Mouse (Mus musculus): Measurements from ENCODE around the gene Hdgfl1.

The Hdgfl1 gene

DNA sequence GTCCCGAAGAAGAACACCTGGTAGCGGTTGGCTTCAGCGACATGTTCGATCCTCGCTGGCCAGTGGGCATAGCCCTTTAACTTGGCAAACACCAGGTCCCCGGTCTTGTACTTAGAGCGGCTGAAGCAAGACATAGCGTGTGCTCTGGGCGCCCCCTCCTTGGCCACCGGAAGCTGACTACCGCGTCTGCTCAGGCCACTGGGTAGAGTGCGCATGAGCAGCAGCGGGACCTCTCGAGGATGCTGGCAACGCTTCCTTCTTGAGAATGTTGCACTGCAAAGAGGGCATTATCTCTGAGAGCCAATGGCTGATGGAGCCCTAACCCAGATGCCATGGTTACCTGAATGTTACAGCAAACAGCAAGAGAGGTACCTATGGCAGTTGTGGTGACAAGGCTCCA lies at the start of gene Hdgfl1:
Hdgfl1 (minus strand) TSS at position 211 of the 400 bp plus-strand sequence.
- 97% methylated on average over 16 of the region's 16 CpGs for WGBS

DNA sequence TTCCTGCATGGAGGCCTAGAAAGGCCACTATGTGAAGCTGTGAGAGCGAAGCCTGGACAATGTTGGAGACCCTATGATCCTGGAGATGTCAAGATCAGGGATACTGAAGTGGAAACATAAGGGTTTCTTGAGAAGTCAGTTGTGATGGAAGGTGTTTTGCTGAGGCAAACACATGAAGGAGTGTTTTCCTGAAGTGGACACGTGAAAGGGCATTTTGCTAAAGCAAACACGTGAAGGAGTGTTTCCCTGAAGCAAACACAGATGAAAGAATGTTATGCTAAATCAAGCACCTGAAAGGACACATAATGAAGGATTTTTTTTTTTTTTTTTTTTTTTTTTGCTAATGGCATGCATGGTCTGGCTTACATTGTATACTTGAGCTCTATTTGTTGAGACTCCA lies 25.5 kb upstream of the Hdgfl1 start:
- 91% methylated on average over 3 of the region's 3 CpGs for WGBS

DNA sequence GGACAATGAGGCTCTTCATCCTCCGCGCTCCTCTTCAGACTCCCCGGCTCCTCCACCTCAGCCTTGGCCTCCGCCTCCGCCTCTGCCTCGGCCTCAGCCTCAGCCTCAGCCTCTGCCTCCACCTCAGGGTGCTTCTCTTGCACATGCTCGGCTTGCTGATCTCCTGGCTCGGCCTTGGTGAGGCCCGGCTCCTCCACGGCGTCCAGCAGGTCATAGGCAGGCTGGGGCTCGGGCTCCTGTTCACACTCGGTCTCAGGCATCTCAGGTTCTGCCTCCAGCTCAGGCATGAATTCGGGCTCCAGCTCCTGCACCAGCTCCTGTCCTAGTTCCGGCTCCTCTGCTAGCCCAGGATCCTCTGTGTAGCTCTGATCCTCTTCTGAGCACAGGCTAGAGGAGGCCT lies 541 bp downstream of the Hdgfl1 start:
- 97% methylated on average over 15 of the region's 15 CpGs for WGBS

DNA sequence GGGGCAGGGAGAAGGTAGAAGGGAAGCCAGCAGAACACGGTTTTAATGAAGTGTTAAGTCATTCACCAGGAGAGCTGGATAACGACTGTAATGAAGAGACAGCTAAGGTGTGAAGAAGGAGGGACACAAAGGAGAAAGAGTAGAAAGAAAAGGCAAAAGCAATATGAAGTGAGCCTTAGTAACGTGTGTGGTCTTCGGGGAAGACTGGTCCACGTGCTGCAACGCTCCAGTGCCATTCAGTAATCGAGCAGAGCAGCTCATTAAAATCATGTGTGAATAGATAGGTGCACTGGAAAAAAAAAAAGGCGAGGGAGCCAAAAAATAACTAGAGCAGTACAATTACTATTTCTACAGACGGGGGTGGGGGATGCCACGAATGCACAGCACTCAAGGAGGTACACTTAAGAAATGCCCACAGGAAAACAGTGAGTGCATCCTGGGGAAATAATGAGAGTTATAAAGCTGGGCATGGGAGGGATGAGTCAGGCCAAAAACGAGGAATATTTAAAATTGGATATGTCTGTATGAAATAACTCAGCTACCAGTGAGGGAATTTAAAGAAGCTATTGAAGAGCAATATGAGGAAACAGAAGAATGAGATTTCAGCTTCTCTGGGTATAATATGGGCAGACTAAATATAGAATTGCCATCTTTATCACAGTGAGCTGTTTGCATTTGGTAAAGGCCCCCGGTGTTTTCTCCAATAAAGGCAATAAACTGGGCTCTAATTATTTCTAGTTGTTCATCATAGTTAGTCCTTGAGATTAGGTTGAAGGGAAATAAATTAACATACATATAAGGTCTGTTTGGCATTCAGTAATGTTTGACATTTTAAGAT lies 7.8 kb downstream of the Hdgfl1 start:
- 40% methylated on average over 12 of the region's 12 CpGs for WGBS

DNA sequence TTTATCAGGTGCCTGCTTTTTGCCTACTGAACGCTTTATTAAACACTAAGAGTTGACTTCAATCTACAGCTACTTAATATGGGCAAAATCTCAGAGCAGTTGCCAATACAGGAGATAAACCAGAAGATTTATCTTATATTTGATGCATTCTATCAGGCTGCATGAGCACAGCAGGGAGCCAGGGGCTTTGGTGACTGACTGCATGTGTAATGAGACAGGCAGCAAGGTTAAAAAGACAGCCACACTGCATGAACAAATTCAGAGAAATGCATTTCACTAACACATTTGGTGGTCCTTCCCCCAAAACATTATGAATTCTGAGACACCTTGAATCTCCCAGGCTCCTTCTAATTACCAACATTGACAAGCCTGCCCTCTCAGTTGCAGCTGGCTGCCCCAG lies 17.6 kb downstream of the Hdgfl1 start:
- 98% methylated on average over 1 of the region's 1 CpGs for WGBS

DNA sequence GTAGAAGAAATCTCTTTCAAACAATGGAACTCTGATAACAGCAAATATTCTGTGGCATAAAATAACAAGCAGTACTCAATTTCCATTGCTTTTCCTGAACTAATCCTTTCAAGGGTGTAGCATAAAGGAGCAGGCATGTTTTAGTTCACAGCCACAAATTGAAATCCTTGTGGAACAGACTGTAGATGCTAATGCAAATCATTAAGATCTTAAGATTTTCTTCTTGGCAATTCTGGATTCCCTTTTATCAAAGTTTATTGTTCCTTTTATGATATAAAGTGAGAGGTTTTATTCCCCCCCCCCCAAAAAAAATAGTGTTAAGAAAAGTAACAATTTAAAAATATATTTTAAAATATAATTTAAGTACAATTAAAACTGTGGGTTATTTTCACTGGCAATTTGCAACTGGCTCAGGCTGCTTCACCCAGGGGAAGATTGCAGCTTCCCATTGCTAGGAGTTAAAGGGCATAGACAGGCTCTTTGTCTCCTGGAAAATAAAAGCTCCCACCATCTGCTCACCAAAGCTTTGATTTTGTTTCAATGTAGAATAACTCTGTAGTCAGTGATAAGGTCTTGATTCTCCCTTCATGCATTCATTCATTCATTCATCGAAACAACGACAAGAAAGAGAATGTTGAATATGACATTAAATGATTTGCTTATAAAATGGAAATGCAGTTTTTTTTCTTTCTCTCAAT lies 24.1 kb downstream of the Hdgfl1 start:
- 60% methylated on average over 2 of the region's 2 CpGs for WGBS

DNA sequence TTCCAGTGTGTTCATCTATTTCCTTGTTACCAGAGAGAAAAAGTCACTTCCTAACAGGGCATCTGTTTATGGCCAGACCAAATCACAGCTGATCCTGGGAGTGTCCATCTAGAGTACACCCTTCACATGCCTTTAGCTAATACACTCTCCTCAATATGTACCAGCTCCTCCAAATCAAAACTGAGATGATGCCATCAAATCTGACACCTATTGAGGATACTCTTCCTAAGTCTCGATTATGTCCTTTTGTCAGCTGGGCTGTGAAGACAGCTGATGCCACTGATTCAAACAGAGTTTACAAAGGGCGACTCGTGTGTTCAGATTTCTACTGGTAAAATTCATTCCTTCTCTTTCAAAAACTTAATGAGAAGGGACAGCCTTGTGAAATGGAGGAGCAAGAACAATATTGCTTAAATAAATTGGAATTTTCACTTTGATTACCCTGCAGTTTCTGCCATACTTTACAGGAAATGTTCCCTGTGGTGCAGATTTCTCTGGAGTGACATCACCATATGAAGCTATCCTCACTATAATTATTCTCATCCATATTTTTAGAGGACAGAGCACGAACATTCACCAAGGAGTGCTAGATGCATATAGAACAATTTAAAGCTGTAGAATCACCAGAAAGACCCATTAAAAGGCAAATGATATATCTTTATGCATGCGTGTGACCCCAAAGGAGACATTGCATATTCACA lies 24.8 kb downstream of the Hdgfl1 start:
- WGBS = 77% methylated on average over 5 of the region's 5 CpGs

DNA sequence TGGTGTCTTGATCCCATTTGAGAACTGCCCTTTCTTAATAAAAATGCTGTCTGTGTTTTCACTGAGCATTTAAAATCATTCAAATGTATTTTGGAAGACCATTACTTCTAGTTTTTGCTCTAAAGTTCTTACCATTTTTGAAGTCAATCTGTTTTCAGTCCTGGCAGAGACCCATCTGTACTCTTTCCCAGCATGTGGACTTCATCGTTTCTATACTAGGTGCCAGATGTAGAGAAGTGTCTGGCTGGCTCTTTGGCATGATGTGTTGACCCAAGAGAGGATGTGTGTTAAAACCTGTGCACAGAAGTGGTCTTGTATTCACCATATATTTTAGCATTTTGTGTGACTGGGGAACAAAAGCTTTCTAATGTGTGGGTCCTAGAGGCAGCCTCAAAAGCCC lies 25.9 kb downstream of the Hdgfl1 start:
- 21% methylated on average over 1 of the region's 1 CpGs for WGBS

DNA sequence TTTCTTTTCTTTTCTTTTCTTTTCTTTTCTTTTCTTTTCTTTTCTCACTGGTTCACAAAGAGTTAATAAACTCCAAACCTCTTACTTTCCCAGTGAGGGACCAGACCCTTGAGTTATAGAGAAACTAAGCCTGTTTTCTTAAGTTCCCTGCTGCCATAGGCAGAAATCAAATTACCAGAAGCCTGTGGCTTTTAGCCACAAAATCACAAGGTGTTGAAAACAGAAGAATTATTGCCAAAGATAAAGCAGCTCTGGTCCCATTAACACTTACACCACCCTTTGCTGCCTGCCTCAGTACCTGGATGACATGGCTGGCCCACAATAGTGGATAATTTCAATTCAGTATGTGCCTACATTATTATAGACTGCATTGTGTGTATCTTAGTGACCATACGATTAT lies 35.0 kb downstream of the Hdgfl1 start:
- 87% methylated on average over 1 of the region's 1 CpGs for WGBS

DNA sequence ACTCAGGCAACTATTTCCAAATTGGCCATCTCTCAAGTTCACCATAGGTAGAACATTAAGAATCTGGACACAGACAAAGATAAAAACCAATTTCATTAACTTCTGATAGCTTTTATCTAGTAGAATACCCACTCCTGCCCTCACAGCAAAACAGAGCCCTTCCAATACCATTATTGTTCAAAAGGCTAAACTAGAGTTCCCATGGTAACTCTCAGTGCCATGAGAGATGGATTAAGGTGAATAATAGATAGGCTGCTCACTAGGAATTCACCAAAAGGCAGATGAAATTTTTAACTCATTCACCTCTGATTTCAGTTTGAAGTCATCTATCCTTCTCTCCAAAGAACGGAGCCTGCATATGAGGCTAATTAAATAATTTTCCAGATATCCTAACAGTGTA lies 45.7 kb downstream of the Hdgfl1 start:
- 100% methylated on average over 1 of the region's 1 CpGs for WGBS

DNA sequence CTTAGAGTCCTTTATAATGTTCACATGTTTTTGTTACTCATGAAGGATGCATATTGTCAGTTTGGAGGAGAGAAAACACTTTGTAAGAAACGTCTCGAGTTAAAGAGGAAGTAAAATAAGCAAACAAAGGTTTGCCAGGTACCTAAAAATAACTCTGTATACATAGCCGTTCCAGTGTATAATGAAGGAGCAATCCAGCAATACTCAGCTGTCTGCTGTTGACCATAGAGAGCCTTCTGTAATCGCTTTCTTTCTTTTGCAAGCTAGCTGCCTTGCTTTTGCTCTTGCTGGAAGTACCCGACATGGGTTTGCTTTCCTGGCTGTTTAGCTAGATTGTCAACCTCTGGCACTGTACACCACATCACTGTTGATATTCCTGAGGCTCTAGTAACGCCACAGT lies 48.6 kb downstream of the Hdgfl1 start:
- WGBS = 39% methylated on average over 6 of the region's 6 CpGs

DNA sequence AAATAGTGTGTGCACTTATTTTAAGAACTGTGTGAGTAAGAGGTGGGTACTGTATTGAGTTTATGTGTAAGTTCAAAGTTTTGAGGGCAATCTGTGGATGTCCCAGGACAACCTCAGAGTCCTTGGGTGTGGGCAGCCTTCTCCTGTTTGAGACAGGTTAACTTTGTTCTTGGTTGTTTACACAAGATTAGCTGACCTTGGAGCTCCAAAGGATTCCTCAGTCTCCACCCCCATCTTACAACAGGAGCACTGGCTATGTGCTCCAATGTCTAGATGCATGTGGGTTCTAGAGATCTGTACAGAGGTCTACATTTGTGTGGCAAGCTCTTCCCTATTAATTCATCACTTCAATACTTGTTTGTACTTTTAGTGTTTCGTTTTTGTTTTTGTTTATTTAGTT lies 49.0 kb downstream of the Hdgfl1 start:
- WGBS = 59% methylated on average over 1 of the region's 1 CpGs

DNA sequence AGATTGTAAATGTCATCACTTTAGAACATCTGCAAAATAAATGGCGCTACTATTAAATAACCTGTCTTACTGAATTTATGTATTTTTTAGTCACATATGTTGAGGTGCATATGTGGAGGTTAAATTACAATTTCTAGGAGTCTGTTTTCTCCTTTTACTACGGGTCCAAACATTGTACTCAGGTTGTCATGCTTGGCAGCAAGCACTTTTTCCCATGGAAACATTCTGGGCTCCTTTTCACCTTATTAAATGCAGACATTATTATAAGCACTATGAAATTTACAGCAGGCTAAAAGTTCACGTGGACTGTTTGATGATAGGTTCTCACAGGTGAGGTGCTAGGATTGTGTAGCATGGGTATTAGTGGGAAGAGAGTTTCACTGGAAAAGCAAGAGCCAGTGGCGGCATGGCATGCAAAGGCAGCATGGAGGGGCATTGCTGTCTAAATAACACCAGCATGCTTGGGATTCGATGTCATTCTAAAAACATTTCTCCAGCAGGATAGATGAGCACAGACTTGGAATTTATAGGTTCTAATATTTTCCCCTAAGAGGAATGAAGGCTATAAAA lies 50.7 kb downstream of the Hdgfl1 start:
- 87% methylated on average over 5 of the region's 5 CpGs for WGBS

Data from cerebral cortex, adult 2 months (tissue).